Mouse (Mus musculus) c-Kit-negative CD71-positive TER-119-positive erythroid progenitor cells, embryonic 14.5 days (primary cell): ENCODE data around the gene Fkbp1a.

Experiments used
- DNase-seq: peaks from one replicate; pipeline ENCODE4 v3.0.0-alpha.2; 2013; ENCODE audit warnings: low read depth, low spot score

Gene Fkbp1a

DNA sequence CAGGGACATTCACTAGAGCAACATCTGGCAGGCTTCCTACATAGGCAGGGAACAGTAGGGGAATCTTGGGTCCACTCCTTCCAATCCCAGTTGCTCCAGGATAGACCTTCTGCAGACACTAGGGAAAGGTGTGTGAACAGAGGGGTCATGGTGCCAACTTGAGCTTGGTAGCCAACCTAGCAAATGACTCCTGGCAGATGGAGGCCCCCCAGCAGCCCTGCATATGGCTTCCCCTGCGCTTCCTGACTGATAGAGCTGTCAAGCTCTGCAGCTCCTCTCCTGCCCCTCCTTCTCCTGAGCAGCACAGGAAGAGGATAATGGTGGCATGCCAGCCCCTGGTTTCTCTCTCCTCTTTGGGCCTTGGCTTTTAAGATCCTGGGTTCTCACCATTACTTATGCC, 66.2 kb downstream of the Fkbp1a start:
- DNase-seq, result no peak

DNA sequence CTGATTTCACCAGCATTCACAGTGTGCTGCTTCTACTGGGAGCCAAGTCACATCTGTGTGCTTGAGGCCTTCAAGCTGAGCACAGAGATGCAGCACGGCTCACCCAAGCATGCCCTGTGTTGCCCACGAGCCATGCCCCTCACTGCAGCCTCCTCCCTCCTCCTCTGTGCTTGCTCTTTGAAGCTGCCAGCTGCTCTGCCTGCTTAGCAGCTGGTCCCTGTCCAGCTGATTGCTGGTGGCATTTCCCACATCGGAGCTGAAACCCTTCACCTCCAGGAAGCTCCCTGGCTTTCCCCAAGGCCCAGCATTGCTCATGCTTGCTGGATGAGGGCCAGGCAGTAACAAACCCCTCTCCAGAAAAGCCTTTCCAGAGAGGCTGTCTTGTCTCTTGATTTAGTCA, 67.7 kb downstream of the Fkbp1a start:
- DNase-seq, result no peak
